Mouse (Mus musculus): ENCODE data around the gene Slc2a1. TPM values are rescaled to one million over a fixed set of nuclear protein-coding genes. Genes with fewer than 3 reads are reported as not detected.

Gene Slc2a1
- polyA plus RNA-seq, 1 experiment from 2014 or later, result 29.6 TPM

- no peak overlapping the region for H3K9ac ChIP-seq (replicated peaks)
Measured at GRCm38 (mm10) chr4:119120095-119120494, 11.6 kb downstream of the Slc2a1 start.

GRCm38 (mm10) chr4:119121249-119121648 lies 12.7 kb downstream of the Slc2a1 start:
- Histone ChIP-seq H3K9me3 (ENCODE audit: low read length) (no peaks in the 10 kb centered on the region), H3K27ac (ENCODE audit: low read depth) (no peak overlapping the region), H3K36me3 (replicated peaks; ENCODE audit: insufficient read depth, low read length) (peaks cover 69% of the 10 kb centered on the region), H3K4me2 (ENCODE audit: low read depth, low read length) (no peak overlapping the region), H3K9ac (replicated peaks) (no peak overlapping the region), H3K4me1 (ENCODE audit: insufficient read depth) (peaks cover 75% of the 10 kb centered on the region), H3K27me3 (ENCODE audit: insufficient read depth, low read length) (no peaks in the 10 kb centered on the region), H3K4me3 (ENCODE audit: low read depth, low read length) (no peak overlapping the region)
- 37% methylated on average over 4 of the region's 4 CpGs for WGBS (ENCODE audit: insufficient replicate concordance)
- ATAC-seq (peak; percentile 47), DNase-seq (peak; percentile 83)
- TF ChIP-seq CTCF (IDR thresholded peaks at IDR 0.05; ENCODE audit: low read depth) (no peak), EP300 (IDR thresholded peaks at IDR 0.05; ENCODE audit: low read depth) (0 out of 2 replicates have a peak, but pooled peaks have one; percentile 9)

More at GRCm38 (mm10) chr4:119120095-119120494, 11.6 kb downstream of the Slc2a1 start:
- Histone ChIP-seq H3K27me3 (ENCODE audit: insufficient read depth, low read length) (no peaks in the 10 kb centered on the region), H3K9me3 (ENCODE audit: low read length) (no peaks in the 10 kb centered on the region), H3K4me3 (ENCODE audit: low read depth, low read length) (no peak overlapping the region), H3K36me3 (replicated peaks; ENCODE audit: insufficient read depth, low read length) (peaks cover 60% of the 10 kb centered on the region), H3K4me1 (ENCODE audit: insufficient read depth) (peaks cover 74% of the 10 kb centered on the region), H3K27ac (ENCODE audit: low read depth) (0 out of 2 replicates have a peak overlapping the region, but pooled peaks have one; percentile 83), H3K4me2 (ENCODE audit: low read depth, low read length) (no peak overlapping the region)
- WGBS (ENCODE audit: insufficient replicate concordance), result 83% methylated on average over 6 of the region's 6 CpGs
- DNase-seq, result no peak
- TF ChIP-seq EP300 (IDR thresholded peaks at IDR 0.05; ENCODE audit: low read depth), result no peak
- TF ChIP-seq CTCF (IDR thresholded peaks at IDR 0.05; ENCODE audit: low read depth), result no peak
- no peak for ATAC-seq

GRCm38 (mm10) chr4:119124771-119125273 lies 16.3 kb downstream of the Slc2a1 start:
- DNase-seq (no peak), ATAC-seq (no peak)
- Histone ChIP-seq H3K9ac (replicated peaks) (peak overlapping the region; percentile 26; the same call in 1 of the 2 replicates), H3K4me2 (ENCODE audit: low read depth, low read length) (no peak overlapping the region; the same call in 1 of the 2 replicates), H3K9me3 (ENCODE audit: low read length) (no peaks in the 10 kb centered on the region), H3K27me3 (ENCODE audit: insufficient read depth, low read length) (no peaks in the 10 kb centered on the region), H3K4me1 (ENCODE audit: insufficient read depth) (peaks cover 67% of the 10 kb centered on the region), H3K27ac (ENCODE audit: low read depth) (peak overlapping the region; percentile 83), H3K4me3 (ENCODE audit: low read depth, low read length) (no peak overlapping the region), H3K36me3 (replicated peaks; ENCODE audit: insufficient read depth, low read length) (peaks cover 75% of the 10 kb centered on the region)
- WGBS (ENCODE audit: insufficient replicate concordance), result 43% methylated on average over 2 of the region's 2 CpGs
- TF ChIP-seq EP300 (IDR thresholded peaks at IDR 0.05; ENCODE audit: low read depth) (no peak), CTCF (IDR thresholded peaks at IDR 0.05; ENCODE audit: low read depth) (0 out of 2 replicates have a peak, but pooled peaks have one; percentile 19)

GRCm38 (mm10) chr4:119125577-119126270 lies 17.2 kb downstream of the Slc2a1 start:
- Histone ChIP-seq H3K9ac (replicated peaks) (no peak overlapping the region), H3K36me3 (replicated peaks; ENCODE audit: insufficient read depth, low read length) (peaks cover 74% of the 10 kb centered on the region), H3K27me3 (ENCODE audit: insufficient read depth, low read length) (no peaks in the 10 kb centered on the region), H3K4me1 (ENCODE audit: insufficient read depth) (peaks cover 58% of the 10 kb centered on the region), H3K9me3 (ENCODE audit: low read length) (no peaks in the 10 kb centered on the region), H3K4me2 (ENCODE audit: low read depth, low read length) (no peak overlapping the region; the same call in 1 of the 2 replicates), H3K4me3 (ENCODE audit: low read depth, low read length) (no peak overlapping the region), H3K27ac (ENCODE audit: low read depth) (peak overlapping the region; percentile 83)
- 51% methylated on average over 9 of the region's 9 CpGs for WGBS (ENCODE audit: insufficient replicate concordance)
- ATAC-seq (peak; percentile 42; the same call in 1 of the 2 replicates), DNase-seq (peak; percentile 56)
- no peak for TF ChIP-seq EP300 (IDR thresholded peaks at IDR 0.05; ENCODE audit: low read depth)
- TF ChIP-seq CTCF (IDR thresholded peaks at IDR 0.05; ENCODE audit: low read depth), result no peak

- Histone ChIP-seq H3K9me3 (ENCODE audit: low read length) (no peaks in the 10 kb centered on the region), H3K4me3 (ENCODE audit: low read depth, low read length) (no peak overlapping the region), H3K27me3 (ENCODE audit: insufficient read depth, low read length) (no peaks in the 10 kb centered on the region), H3K4me1 (ENCODE audit: insufficient read depth) (peaks cover 49% of the 10 kb centered on the region), H3K36me3 (replicated peaks; ENCODE audit: insufficient read depth, low read length) (peaks cover 74% of the 10 kb centered on the region), H3K9ac (replicated peaks) (no peak overlapping the region), H3K27ac (ENCODE audit: low read depth) (peak overlapping the region; percentile 83), H3K4me2 (ENCODE audit: low read depth, low read length) (peak overlapping the region; percentile 18; the same call in 1 of the 2 replicates)
- TF ChIP-seq CTCF (IDR thresholded peaks at IDR 0.05; ENCODE audit: low read depth) (no peak), EP300 (IDR thresholded peaks at IDR 0.05; ENCODE audit: low read depth) (no peak)
- ATAC-seq (peak; percentile 28), DNase-seq (no peak)
- WGBS (ENCODE audit: insufficient replicate concordance), result 26% methylated on average over 6 of the region's 6 CpGs
Measured at GRCm38 (mm10) chr4:119127229-119127628, 18.7 kb downstream of the Slc2a1 start.

GRCm38 (mm10) chr4:119128547-119128946 lies 20.0 kb downstream of the Slc2a1 start:
- H3K36me3 ChIP-seq (replicated peaks; ENCODE audit: insufficient read depth, low read length), result peaks cover 74% of the 10 kb centered on the region
- no peaks in the 10 kb centered on the region for H3K9me3 ChIP-seq (ENCODE audit: low read length)
- H3K27ac ChIP-seq (ENCODE audit: low read depth), result no peak overlapping the region
- TF ChIP-seq CTCF (IDR thresholded peaks at IDR 0.05; ENCODE audit: low read depth), result no peak
- TF ChIP-seq EP300 (IDR thresholded peaks at IDR 0.05; ENCODE audit: low read depth), result no peak
- WGBS (ENCODE audit: insufficient replicate concordance), result 55% methylated on average over 7 of the region's 7 CpGs
- ATAC-seq, result no peak
- no peak overlapping the region for H3K4me3 ChIP-seq (ENCODE audit: low read depth, low read length)
- H3K4me1 ChIP-seq (ENCODE audit: insufficient read depth), result peaks cover 49% of the 10 kb centered on the region
- no peak for DNase-seq
- H3K9ac ChIP-seq (replicated peaks), result no peak overlapping the region
- no peaks in the 10 kb centered on the region for H3K27me3 ChIP-seq (ENCODE audit: insufficient read depth, low read length)
- no peak overlapping the region for H3K4me2 ChIP-seq (ENCODE audit: low read depth, low read length)

All from liver, postnatal 0 days (tissue).